Mouse (Mus musculus) neutrophil, adult 65 days (primary cell): ENCODE measurements around the gene Aifm3. TPM values are rescaled to one million over a fixed set of nuclear protein-coding genes. Genes with fewer than 3 reads are reported as not detected.

Experiments
- total RNA-seq: library from RNA; stranded (reverse); gene quantifications from 2 replicates; pipeline ENCODE4 v1.2.4, GENCODE M21; 2023

Aifm3 gene
- not detected in 2 replicates for total RNA-seq

GRCm38 (mm10) chr16:17489469-17490111 is at the start of gene Aifm3:
Gene Aifm3 (plus strand): TSS chr16:17489611.

GRCm38 (mm10) chr16:17451541-17452372 is 37.7 kb upstream of the Aifm3 start, which contains the start of gene Crkl:
Gene Crkl (plus strand): TSS chr16:17451987.

GRCm38 (mm10) chr16:17508546-17509239 is 19.3 kb downstream of the Aifm3 start, which contains the start of gene Lztr1:
Gene Lztr1 (plus strand): TSS chr16:17508688.

GRCm38 (mm10) chr16:17530640-17531288 is 41.4 kb downstream of the Aifm3 start, which contains the start of gene Thap7:
Gene Thap7 (minus strand): TSS chr16:17531136.

Other genes with a start within 250 kb of the Aifm3 start
- gene Tmem191c, start 213.5 kb upstream of the Aifm3 start, total RNA-seq, result 2.8 and 2.9 TPM in 2 replicates
- gene Serpind1, start 158.2 kb upstream of the Aifm3 start, total RNA-seq, result not detected in 2 replicates
- gene Snap29, start 83.6 kb upstream of the Aifm3 start, total RNA-seq, result 16.2 and 17.0 TPM in 2 replicates
- 37.3 and 49.3 TPM in 2 replicates for gene Pi4ka, start 83.3 kb upstream of the Aifm3 start, total RNA-seq
- 45.7 and 53.5 TPM in 2 replicates for gene Crkl, start 37.6 kb upstream of the Aifm3 start, total RNA-seq
- 20.2 and 22.6 TPM in 2 replicates for gene Lztr1, start 19.1 kb downstream of the Aifm3 start, total RNA-seq
- gene Thap7, start 41.5 kb downstream of the Aifm3 start, total RNA-seq, result 13.3 and 19.2 TPM in 2 replicates
- gene Lrrc74b, start 71.6 kb downstream of the Aifm3 start, total RNA-seq, result not detected in 2 replicates
- gene P2rx6, start 72.3 kb downstream of the Aifm3 start, total RNA-seq, result not detected in 2 replicates
- 0.28 TPM in 1 of 2 replicates, not detected in the other for gene Slc7a4, start 93.6 kb downstream of the Aifm3 start, total RNA-seq
- gene Smpd4, start 129.7 kb downstream of the Aifm3 start, total RNA-seq, result 28.0 and 32.6 TPM in 2 replicates
- not detected in 2 replicates for gene Ccdc74a, start 156.9 kb downstream of the Aifm3 start, total RNA-seq
- gene Med15, start 243.3 kb downstream of the Aifm3 start, total RNA-seq, result 68.2 and 84.3 TPM in 2 replicates